Mouse (Mus musculus): ENCODE results near the gene Rfx4. TPM values are rescaled to one million over a fixed set of nuclear protein-coding genes. Genes with fewer than 3 reads are reported as not detected.
A peak's percentile ranks its signal among the peaks of the same experiment; 100 is the strongest.

The Rfx4 gene
- polyA plus RNA-seq, 1 experiment from 2014 or later = 34.3 TPM

DNA sequence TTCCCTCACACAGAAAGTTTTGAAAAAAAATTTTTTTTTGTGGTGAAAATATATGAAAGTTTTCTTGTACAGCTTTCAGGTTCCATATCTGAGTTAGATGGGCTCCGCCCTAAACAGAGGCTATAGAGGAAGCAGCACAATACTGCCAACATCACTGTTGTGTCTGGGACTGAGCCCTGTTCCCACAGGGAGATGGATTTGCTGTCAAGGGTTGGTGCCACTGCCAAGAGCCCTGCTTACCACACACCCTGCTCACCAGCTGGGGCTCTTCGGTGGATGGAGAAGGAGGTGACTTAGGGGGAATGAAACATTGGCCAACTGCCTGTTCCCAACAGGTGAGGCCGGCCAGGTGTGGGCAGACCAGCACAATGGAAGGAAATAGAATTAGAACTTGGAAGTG, 35.3 kb downstream of the Rfx4 start:
- Histone ChIP-seq H3K9me3 (no peaks in the 10 kb centered on the region), H3K36me3 (no peaks in the 10 kb centered on the region), H3K27ac (no peak overlapping the region), H3K4me2 (replicated peaks) (no peak overlapping the region), H3K9ac (replicated peaks) (no peak overlapping the region), H3K27me3 (no peaks in the 10 kb centered on the region), H3K4me3 (replicated peaks) (no peak overlapping the region), H3K4me1 (replicated peaks) (peaks cover 12% of the 10 kb centered on the region; the same call in 1 of the 2 replicates)
- WGBS = 94% methylated on average over 3 of the region's 3 CpGs
- ATAC-seq = no peak

- Histone ChIP-seq H3K4me2 (replicated peaks) (no peak overlapping the region), H3K36me3 (peaks cover 9% of the 10 kb centered on the region; the same call in 1 of the 2 replicates), H3K9ac (replicated peaks) (no peak overlapping the region), H3K27me3 (no peaks in the 10 kb centered on the region), H3K4me3 (replicated peaks) (no peak overlapping the region), H3K4me1 (replicated peaks) (peaks cover 13% of the 10 kb centered on the region), H3K27ac (no peak overlapping the region), H3K9me3 (no peaks in the 10 kb centered on the region)
- 90% methylated on average over 6 of the region's 6 CpGs for WGBS
- no peak for ATAC-seq
Observed at GRCm38 (mm10) chr10:84801521-84801920, 45.7 kb downstream of the Rfx4 start.

GRCm38 (mm10) chr10:84803216-84803844, 47.5 kb downstream of the Rfx4 start:
- Histone ChIP-seq H3K4me2 (replicated peaks) (no peak overlapping the region), H3K36me3 (peaks cover 9% of the 10 kb centered on the region; the same call in 1 of the 2 replicates), H3K27ac (peak overlapping the region; percentile 44; the same call in 1 of the 2 replicates), H3K27me3 (no peaks in the 10 kb centered on the region), H3K9me3 (no peaks in the 10 kb centered on the region), H3K4me1 (replicated peaks) (peaks cover 13% of the 10 kb centered on the region), H3K9ac (replicated peaks) (no peak overlapping the region), H3K4me3 (replicated peaks) (no peak overlapping the region)
- ATAC-seq = peak; percentile 58; the same call in 1 of the 2 replicates
- 50% methylated on average over 13 of the region's 13 CpGs for WGBS

DNA sequence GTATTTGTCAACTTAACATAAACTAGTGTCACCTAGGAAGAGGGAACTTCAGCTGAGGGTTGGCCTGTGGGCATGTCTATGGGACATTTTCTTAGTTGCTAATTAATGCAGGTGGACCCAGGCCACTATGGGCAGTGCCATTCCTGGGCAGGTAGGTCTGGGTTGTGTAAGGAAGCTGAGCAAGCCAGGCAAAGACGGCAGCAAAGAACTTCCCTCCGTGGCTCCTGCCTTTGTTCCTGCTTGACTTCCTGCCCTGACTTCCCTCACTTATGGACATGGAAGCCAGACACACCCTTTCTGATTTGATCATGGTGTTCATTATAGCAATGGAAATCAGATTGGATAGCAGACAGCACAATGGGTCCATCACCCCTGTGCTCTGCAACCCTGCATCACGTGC, 49.7 kb downstream of the Rfx4 start:
- Histone ChIP-seq H3K9me3 (no peaks in the 10 kb centered on the region), H3K4me2 (replicated peaks) (no peak overlapping the region), H3K36me3 (no peaks in the 10 kb centered on the region; the same call in 1 of the 2 replicates), H3K9ac (replicated peaks) (no peak overlapping the region), H3K27ac (no peak overlapping the region), H3K4me3 (replicated peaks) (no peak overlapping the region), H3K27me3 (no peaks in the 10 kb centered on the region), H3K4me1 (replicated peaks) (peaks cover 17% of the 10 kb centered on the region)
- 84% methylated on average over 3 of the region's 3 CpGs for WGBS
- ATAC-seq = no peak

DNA sequence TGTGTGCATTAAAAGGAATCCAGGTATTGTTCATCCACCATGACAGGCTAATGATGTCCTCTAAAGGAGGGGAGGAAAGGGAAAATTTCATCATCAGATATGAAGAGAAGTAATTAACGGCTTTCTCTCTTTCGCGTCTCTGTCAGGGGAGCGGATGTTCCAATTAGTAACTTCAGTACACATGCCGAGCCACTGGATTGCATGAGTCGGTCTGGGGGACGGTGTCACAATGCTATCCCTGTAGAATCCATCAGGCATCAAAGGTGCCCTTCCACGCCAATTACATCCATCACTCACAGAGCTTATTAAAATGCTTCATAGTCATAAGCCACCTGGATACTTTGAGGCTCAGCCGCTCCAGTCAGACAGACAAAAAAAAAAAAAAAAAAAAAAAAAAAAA, 51.3 kb downstream of the Rfx4 start:
- Histone ChIP-seq H3K36me3 (no peaks in the 10 kb centered on the region; the same call in 1 of the 2 replicates), H3K4me1 (replicated peaks) (peaks cover 19% of the 10 kb centered on the region), H3K4me2 (replicated peaks) (no peak overlapping the region), H3K27ac (no peak overlapping the region), H3K9me3 (no peaks in the 10 kb centered on the region), H3K4me3 (replicated peaks) (no peak overlapping the region), H3K9ac (replicated peaks) (no peak overlapping the region), H3K27me3 (no peaks in the 10 kb centered on the region)
- WGBS = 59% methylated on average over 9 of the region's 9 CpGs
- ATAC-seq = peak; percentile 65

GRCm38 (mm10) chr10:84810030-84810849, 54.4 kb downstream of the Rfx4 start:
- 70% methylated on average over 8 of the region's 8 CpGs for WGBS
- Histone ChIP-seq H3K4me3 (replicated peaks) (no peak overlapping the region), H3K27me3 (no peaks in the 10 kb centered on the region), H3K9ac (replicated peaks) (no peak overlapping the region), H3K36me3 (peaks cover 1% of the 10 kb centered on the region), H3K9me3 (no peaks in the 10 kb centered on the region), H3K4me1 (replicated peaks) (peaks cover 6% of the 10 kb centered on the region; the same call in 1 of the 2 replicates), H3K27ac (no peak overlapping the region), H3K4me2 (replicated peaks) (no peak overlapping the region)
- ATAC-seq = no peak

GRCm38 (mm10) chr10:84811171-84811912, 55.5 kb downstream of the Rfx4 start:
- H3K27ac ChIP-seq = no peak overlapping the region
- H3K4me3 ChIP-seq (replicated peaks) = no peak overlapping the region
- no peak overlapping the region for H3K9ac ChIP-seq (replicated peaks)
- no peaks in the 10 kb centered on the region for H3K27me3 ChIP-seq
- H3K4me1 ChIP-seq (replicated peaks) = peaks cover 6% of the 10 kb centered on the region; the same call in 1 of the 2 replicates
- no peak overlapping the region for H3K4me2 ChIP-seq (replicated peaks)
- no peaks in the 10 kb centered on the region for H3K9me3 ChIP-seq
- peaks cover 12% of the 10 kb centered on the region for H3K36me3 ChIP-seq
- WGBS = 94% methylated on average over 11 of the region's 11 CpGs
- ATAC-seq = no peak

DNA sequence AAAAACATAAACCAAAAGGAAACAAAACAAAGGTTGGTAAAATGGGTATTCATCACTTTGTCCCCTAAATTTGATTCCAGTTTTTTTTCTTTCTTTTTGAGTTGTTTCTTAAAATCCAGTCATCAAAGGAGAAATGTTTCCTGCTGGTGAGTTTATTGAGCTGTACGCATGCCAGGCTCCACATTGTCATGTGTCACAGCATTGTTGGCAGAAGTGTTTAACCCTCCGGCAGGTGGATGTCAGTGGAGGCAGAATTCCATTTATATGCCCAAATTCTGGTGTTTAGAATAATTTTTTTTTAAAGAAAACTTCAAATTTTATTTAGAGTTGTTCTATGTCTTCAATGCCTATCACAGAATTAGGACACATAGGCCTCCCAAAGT, 56.0 kb downstream of the Rfx4 start:
- no peak for ATAC-seq
- no peaks in the 10 kb centered on the region for H3K9me3 ChIP-seq
- H3K4me2 ChIP-seq (replicated peaks) = no peak overlapping the region
- no peaks in the 10 kb centered on the region for H3K27me3 ChIP-seq
- H3K9ac ChIP-seq (replicated peaks) = no peak overlapping the region
- H3K27ac ChIP-seq = no peak overlapping the region
- peaks cover 15% of the 10 kb centered on the region for H3K36me3 ChIP-seq
- no peak overlapping the region for H3K4me3 ChIP-seq (replicated peaks)
- WGBS = 70% methylated on average over 2 of the region's 2 CpGs
- H3K4me1 ChIP-seq (replicated peaks) = peaks cover 6% of the 10 kb centered on the region; the same call in 1 of the 2 replicates

DNA sequence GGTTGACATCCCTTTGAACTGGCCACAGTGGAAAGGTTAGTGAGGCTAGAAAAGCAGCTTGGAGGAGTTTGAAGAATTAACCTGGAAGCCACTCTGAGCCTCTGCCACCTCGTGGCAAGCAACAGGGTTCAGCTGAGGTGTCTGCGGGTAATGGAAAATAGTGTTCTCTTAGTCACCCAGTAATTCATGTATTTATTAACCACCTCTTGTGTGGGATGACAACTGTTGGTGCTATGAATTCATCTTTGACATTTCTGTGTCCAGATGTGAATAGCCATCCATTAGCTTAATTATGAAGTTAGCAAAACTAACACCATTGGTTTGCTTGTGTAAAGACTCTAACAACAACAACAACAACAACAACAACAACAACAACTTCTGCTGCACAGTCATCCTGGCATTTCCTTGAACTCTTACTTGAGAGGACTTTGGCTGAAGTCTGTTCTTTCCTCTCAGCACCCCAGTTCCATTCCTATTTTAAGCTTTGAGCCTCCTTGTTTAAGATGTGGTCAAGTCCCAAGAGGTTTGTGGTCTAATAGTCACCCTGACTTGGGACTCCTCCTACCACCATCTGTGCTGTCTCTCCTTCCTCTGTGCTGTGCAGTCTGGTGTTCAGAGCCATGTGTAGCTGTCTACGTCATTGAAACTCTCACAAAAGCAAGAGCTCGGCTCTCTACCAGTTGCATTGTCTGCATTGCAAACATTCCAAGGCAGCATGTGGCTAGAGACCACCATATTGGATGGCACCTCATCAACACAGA, 60.0 kb downstream of the Rfx4 start:
- ATAC-seq = no peak
- Histone ChIP-seq H3K36me3 (peaks cover 15% of the 10 kb centered on the region), H3K4me1 (replicated peaks) (no peaks in the 10 kb centered on the region), H3K4me3 (replicated peaks) (no peak overlapping the region), H3K4me2 (replicated peaks) (no peak overlapping the region), H3K9ac (replicated peaks) (no peak overlapping the region), H3K9me3 (no peaks in the 10 kb centered on the region), H3K27ac (no peak overlapping the region), H3K27me3 (no peaks in the 10 kb centered on the region)
- WGBS = 77% methylated on average over 4 of the region's 4 CpGs

DNA sequence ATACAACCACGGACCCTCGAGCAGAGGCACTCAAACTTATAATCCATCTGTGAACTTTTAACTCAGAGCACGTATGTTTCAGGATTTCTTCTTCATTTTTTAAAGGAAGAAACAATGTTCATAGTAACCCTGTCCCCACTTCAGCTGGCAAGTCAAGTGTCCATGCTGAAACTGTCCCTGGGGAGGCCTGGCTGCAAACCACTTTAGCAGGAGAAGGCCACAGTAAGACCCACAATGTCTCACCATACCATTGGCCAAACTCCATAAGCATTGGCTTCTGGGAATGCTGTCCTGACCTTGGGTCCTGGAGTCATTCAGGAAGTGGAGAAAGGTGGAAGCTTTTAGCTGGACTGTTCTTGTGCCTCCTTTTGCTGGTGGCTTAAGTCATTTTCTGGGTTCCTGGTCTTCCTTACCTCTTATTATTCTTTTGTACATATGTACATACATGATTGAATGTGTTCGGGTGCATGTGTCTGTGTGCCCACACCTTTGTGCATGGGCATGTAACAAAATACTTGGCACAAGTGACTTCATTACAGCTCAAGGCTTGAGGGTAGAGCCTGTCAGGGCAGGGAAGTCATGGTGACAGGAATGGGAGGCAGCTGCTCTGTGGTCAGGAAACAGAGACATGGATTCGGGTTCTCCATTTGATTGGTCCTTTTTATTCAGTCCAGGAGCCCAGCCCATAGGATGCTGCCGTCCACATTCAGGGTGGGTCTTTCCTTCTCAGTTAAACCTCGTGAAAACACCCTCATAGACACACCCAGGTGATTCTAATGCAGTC, 61.4 kb downstream of the Rfx4 start:
- no peaks in the 10 kb centered on the region for H3K9me3 ChIP-seq
- no peak overlapping the region for H3K4me2 ChIP-seq (replicated peaks)
- ATAC-seq = no peak
- no peak overlapping the region for H3K9ac ChIP-seq (replicated peaks)
- 90% methylated on average over 7 of the region's 7 CpGs for WGBS
- peaks cover 4% of the 10 kb centered on the region for H3K4me1 ChIP-seq (replicated peaks)
- H3K36me3 ChIP-seq = peaks cover 15% of the 10 kb centered on the region
- no peaks in the 10 kb centered on the region for H3K27me3 ChIP-seq
- H3K27ac ChIP-seq = no peak overlapping the region
- H3K4me3 ChIP-seq (replicated peaks) = no peak overlapping the region

DNA sequence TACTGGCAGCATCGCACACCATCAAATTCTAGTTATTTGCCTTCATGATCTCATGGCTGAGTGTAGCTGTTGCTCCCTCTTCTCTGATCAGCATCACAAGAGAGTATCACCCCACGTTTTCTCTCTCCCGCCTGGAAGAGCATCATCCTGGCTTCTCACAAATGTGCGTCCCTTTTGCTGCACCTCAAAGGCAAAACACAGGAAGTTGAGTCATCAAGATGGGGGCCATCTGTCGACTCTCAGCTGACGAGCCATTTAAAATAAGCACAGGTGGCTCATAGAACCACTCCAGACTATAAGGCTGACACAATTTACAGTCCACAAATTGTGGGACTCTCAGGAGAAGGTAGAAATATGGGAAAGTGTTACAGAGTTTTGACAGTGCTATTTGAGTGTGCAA, 63.8 kb downstream of the Rfx4 start:
- Histone ChIP-seq H3K4me3 (replicated peaks) (no peak overlapping the region), H3K4me2 (replicated peaks) (no peak overlapping the region), H3K4me1 (replicated peaks) (peaks cover 20% of the 10 kb centered on the region), H3K27ac (no peak overlapping the region), H3K9me3 (no peaks in the 10 kb centered on the region), H3K9ac (replicated peaks) (no peak overlapping the region), H3K36me3 (peaks cover 15% of the 10 kb centered on the region), H3K27me3 (no peaks in the 10 kb centered on the region)
- WGBS = 84% methylated on average over 6 of the region's 6 CpGs
- ATAC-seq = no peak
